Mouse (Mus musculus) liver, embryonic 14.5 days (tissue): ENCODE results near the gene Cdh22. TPM values are rescaled to one million over a fixed set of nuclear protein-coding genes. Genes with fewer than 3 reads are reported as not detected.

Source experiments
- ATAC-seq: fragments of 200-750 bp; cut with Nextera tagmentation; 2 replicates; pipeline ENCODE4 v1.8.0; 2017; ENCODE audit warnings: moderate number of reproducible peaks, mild to moderate bottlenecking, moderate library complexity; ENCODE audit not compliant: insufficient read depth
- DNase-seq, 3 experiments: peaks; one replicate each; pipeline ENCODE4 v3.0.0-alpha.2; 2012 to 2013; ENCODE audit warnings: low read depth in 3 of 3, low spot score in 3 of 3
- H3K27ac ChIP-seq: fragments of 300-500 bp; sonication (generic); 2 replicates; pipeline ENCODE4 v1.5.1; 2014; ENCODE audit warnings: moderate library complexity, mild to moderate bottlenecking, control low read depth, inconsistent platforms
- H3K27me3 ChIP-seq: fragments of 300-500 bp; sonication (generic); 2 replicates; pipeline ENCODE4 v1.6.1; 2014; ENCODE audit warnings: mild to moderate bottlenecking, low read length, moderate library complexity; ENCODE audit not compliant: control insufficient read depth, insufficient read depth
- H3K36me3 ChIP-seq: fragments of 300-500 bp; sonication (generic); replicated peaks from 2 replicates; pipeline ENCODE4 v1.6.1; 2014; ENCODE audit warnings: low read depth; ENCODE audit not compliant: control insufficient read depth, insufficient read depth
- H3K4me1 ChIP-seq, 2 experiments: fragments of 200-500 bp in 1 of 2; fragments of 300-500 bp in 1 of 2; sonication (generic) in 1 of 2; replicated peaks; 2 replicates each; pipeline ENCODE4 v1.6.1; 2012 to 2014; ENCODE audit warnings: antibody characterized with exemption in 1 of 2, inconsistent platforms in 1 of 2, low read length in 1 of 2; ENCODE audit not compliant: control insufficient read depth in 2 of 2, insufficient read depth in 2 of 2
- H3K4me2 ChIP-seq: fragments of 300-500 bp; sonication (generic); 2 replicates; pipeline ENCODE4 v1.6.1; 2014; ENCODE audit warnings: low read depth, mild to moderate bottlenecking, control low read depth, moderate library complexity
- H3K4me3 ChIP-seq, 2 experiments: fragments of 200-500 bp in 1 of 2; fragments of 300-500 bp in 1 of 2; sonication (generic) in 1 of 2; 2 replicates each; pipeline ENCODE4 v1.5.1; 2012 to 2014; ENCODE audit warnings: low read depth in 2 of 2, low read length in 2 of 2, mild to moderate bottlenecking in 2 of 2, control low read depth in 1 of 2, inconsistent platforms in 1 of 2, moderate library complexity in 1 of 2; ENCODE audit not compliant: insufficient read depth in 1 of 2
- H3K9ac ChIP-seq: fragments of 300-500 bp; sonication (generic); replicated peaks from 2 replicates; pipeline ENCODE4 v1.6.1; 2014; ENCODE audit warnings: mild to moderate bottlenecking, control low read depth, moderate library complexity
- H3K9me3 ChIP-seq: fragments of 300-500 bp; sonication (generic); 2 replicates; pipeline ENCODE4 v1.6.1; 2016; ENCODE audit warnings: low read length, mixed read lengths; ENCODE audit not compliant: control insufficient read depth
- CTCF ChIP-seq: IDR thresholded peaks from 2 replicates; pipeline ENCODE4 v1.5.1; 2016; ENCODE audit warnings: antibody characterized with exemption, low read depth, control low read depth
- EP300 ChIP-seq: IDR thresholded peaks from 2 replicates; pipeline ENCODE4 v1.6.1; 2016; ENCODE audit warnings: antibody characterized with exemption, low read depth
- WGBS: fragments of 180-500 bp; shearing (Covaris S2); extraction: QIAGEN DNeasy Blood & Tissue Kit; methylation state at CpG from one replicate; pipeline ENCODE4 v1.1.7; 2014; ENCODE audit not compliant: insufficient replicate concordance; 5-methylcytosine and 5-hydroxymethylcytosine counted together
- polyA plus RNA-seq, 2 experiments: library from polyadenylated mRNA; depleted of rRNA in 1 of 2; stranded (reverse) in 1 of 2; unstranded in 1 of 2; fragments of >200 nt; fragmentation: Nextera tagmentation in 1 of 2; extraction: Ambion mirVana in 1 of 2; gene quantifications; 2 replicates each; pipeline versions ENCODE4 v1.2.1 to v1.2.3; 2012 to 2014

The Cdh22 gene
- polyA plus RNA-seq, 2 experiments: 0.02 TPM; not detected in 1

- no peaks in the 10 kb centered on the region; the same call in 1 of the 2 replicates for H3K27me3 ChIP-seq
Measured at GRCm38 (mm10) chr2:165252801-165253200, 18.1 kb upstream of the Cdh22 start.

GRCm38 (mm10) chr2:165252381-165252780 is 17.7 kb upstream of the Cdh22 start:
- no peak for ATAC-seq
- H3K27me3 ChIP-seq: no peaks in the 10 kb centered on the region; the same call in 1 of the 2 replicates
- H3K36me3 ChIP-seq: no peaks in the 10 kb centered on the region
- H3K27ac ChIP-seq: no peak overlapping the region
- H3K9ac ChIP-seq: no peak overlapping the region
- H3K4me2 ChIP-seq: no peak overlapping the region
- no peaks in the 10 kb centered on the region for H3K9me3 ChIP-seq
- no peak overlapping the region for H3K4me3 ChIP-seq
- no peak for DNase-seq
- no peaks in the 10 kb centered on the region for H3K4me1 ChIP-seq
- no peak for TF ChIP-seq EP300
- 62% methylated on average over 8 of the region's 8 CpGs for WGBS

More at GRCm38 (mm10) chr2:165252801-165253200, 18.1 kb upstream of the Cdh22 start:
- no peaks in the 10 kb centered on the region for H3K4me1 ChIP-seq
- no peaks in the 10 kb centered on the region for H3K36me3 ChIP-seq
- no peaks in the 10 kb centered on the region for H3K9me3 ChIP-seq
- no peak overlapping the region for H3K4me3 ChIP-seq
- H3K9ac ChIP-seq: no peak overlapping the region
- ATAC-seq (no peak), DNase-seq (no peak)
- H3K27ac ChIP-seq: no peak overlapping the region
- no peak for TF ChIP-seq CTCF
- TF ChIP-seq EP300: no peak
- 47% methylated on average over 9 of the region's 9 CpGs for WGBS
- H3K4me2 ChIP-seq: no peak overlapping the region

GRCm38 (mm10) chr2:165250903-165251302 is 16.2 kb upstream of the Cdh22 start:
- H3K36me3 ChIP-seq: no peaks in the 10 kb centered on the region
- 5% methylated on average over 1 of the region's 1 CpGs for WGBS
- H3K27me3 ChIP-seq: peaks cover 3% of the 10 kb centered on the region; the same call in 1 of the 2 replicates
- no peaks in the 10 kb centered on the region for H3K9me3 ChIP-seq
- H3K27ac ChIP-seq: no peak overlapping the region
- no peak overlapping the region for H3K4me2 ChIP-seq
- H3K4me3 ChIP-seq: no peak overlapping the region
- DNase-seq (no peak), ATAC-seq (no peak)
- no peak overlapping the region for H3K9ac ChIP-seq
- TF ChIP-seq EP300 (no peak), CTCF (no peak)
- H3K4me1 ChIP-seq: no peaks in the 10 kb centered on the region

- no peak for ATAC-seq
- H3K9ac ChIP-seq: no peak overlapping the region
- H3K4me1 ChIP-seq: no peaks in the 10 kb centered on the region
- no peak for TF ChIP-seq CTCF
- no peak for TF ChIP-seq EP300
- H3K27me3 ChIP-seq: peaks cover 6% of the 10 kb centered on the region
- WGBS: 29% methylated on average over 3 of the region's 3 CpGs
- no peak for DNase-seq
- H3K4me3 ChIP-seq: no peak overlapping the region
- no peak overlapping the region for H3K27ac ChIP-seq
- no peaks in the 10 kb centered on the region for H3K9me3 ChIP-seq
- no peak overlapping the region for H3K4me2 ChIP-seq
- H3K36me3 ChIP-seq: no peaks in the 10 kb centered on the region
Measured at GRCm38 (mm10) chr2:165248967-165249366, 14.3 kb upstream of the Cdh22 start.

- ATAC-seq (no peak), DNase-seq (no peak)
- no peaks in the 10 kb centered on the region for H3K36me3 ChIP-seq
- H3K4me1 ChIP-seq: no peaks in the 10 kb centered on the region
- H3K27me3 ChIP-seq: peaks cover 24% of the 10 kb centered on the region
- no peak overlapping the region for H3K4me3 ChIP-seq
- TF ChIP-seq EP300 (no peak), CTCF (no peak)
- H3K9me3 ChIP-seq: no peaks in the 10 kb centered on the region
- no peak overlapping the region for H3K9ac ChIP-seq
- no peak overlapping the region for H3K27ac ChIP-seq
- WGBS: 26% methylated on average over 11 of the region's 11 CpGs
- H3K4me2 ChIP-seq: no peak overlapping the region
Measured at GRCm38 (mm10) chr2:165246349-165246748, 11.7 kb upstream of the Cdh22 start.
